ENCODE assay signal across 20 mouse cellular contexts in genomic region chr11:44798270-44798669, GRCm38 (mm10).
DNase-seq lines count a peak whose midpoint lies in the region; ATAC-seq lines count a peak whose summit lies in the region.
"Had no signal": no experiment of that assay in that cellular context is flagged by ENCODE, and none has a peak within 500 bp of the region (broad histone marks: within the 10 kb centered on the region; RNA-seq: fewer than 3 reads in every experiment).

No protein-coding gene starts in this region.

- peak; percentile 66; the same call in 1 of the 2 replicates for ATAC-seq in kidney, embryonic 14.5 days (ENCODE audit: low FRiP score, low TSS enrichment)
- ATAC-seq: forebrain, embryonic 16.5 days had no signal

- WGBS in kidney, embryonic 14.5 days, result 17% methylated on average over 3 of the region's 3 CpGs

- no peaks in the 10 kb centered on the region for H3K36me3 ChIP-seq in kidney, embryonic 14.5 days (ENCODE audit: control insufficient read depth, insufficient read depth, low read length)
- H3K36me3 ChIP-seq: embryonic facial prominence, embryonic 13.5 days; forebrain, embryonic 12.5 days; heart, embryonic 13.5 days; hindbrain, embryonic 13.5 days had no signal

- no peaks in the 10 kb centered on the region for H3K9me3 ChIP-seq in kidney, embryonic 14.5 days (ENCODE audit: control insufficient read depth, low read length)
- H3K9me3 ChIP-seq: embryonic facial prominence, embryonic 13.5 days; forebrain, embryonic 12.5 days; heart, embryonic 13.5 days; hindbrain, embryonic 13.5 days had no signal

- no peak for DNase-seq in kidney, postnatal 14 days
- peak; percentile 9 for DNase-seq in kidney, postnatal 10 days
- no peak for DNase-seq in kidney, adult 8-10 months
- DNase-seq in embryo, embryonic 10.5 days (ENCODE audit: low spot score), result peak; percentile 26
- peak; percentile 44 for DNase-seq in embryo, embryonic 11 days
- DNase-seq in frontal cortex, postnatal 10 days (ENCODE audit: low spot score in 2 of 2), result no peak
- DNase-seq in lung, postnatal 36 days, result no peak
- DNase-seq: adrenal gland, adult 2 months; adrenal gland, postnatal 25 days; cerebellum, adult 18-20 months; cerebellum, adult 9-11 months; cerebellum, postnatal 36 days; gastrocnemius, postnatal 14 days; heart, postnatal 36 days had no signal

- no peak overlapping the region for H3K9ac ChIP-seq in kidney, embryonic 14.5 days (ENCODE audit: low read depth, low read length)
- H3K9ac ChIP-seq: embryonic facial prominence, embryonic 13.5 days; forebrain, embryonic 12.5 days; heart, embryonic 13.5 days; hindbrain, embryonic 13.5 days had no signal

- H3K4me1 ChIP-seq in kidney, embryonic 14.5 days (ENCODE audit: control insufficient read depth, insufficient read depth, low read length), result no peaks in the 10 kb centered on the region
- H3K4me1 ChIP-seq: heart, embryonic 13.5 days had no signal

- H3K4me2 ChIP-seq in kidney, embryonic 14.5 days (replicated peaks; ENCODE audit: low read depth, low read length), result no peak overlapping the region
- H3K4me2 ChIP-seq: embryonic facial prominence, embryonic 13.5 days; forebrain, embryonic 12.5 days; heart, embryonic 13.5 days; hindbrain, embryonic 13.5 days had no signal

- H3K27me3 ChIP-seq in kidney, embryonic 14.5 days (ENCODE audit: control insufficient read depth, insufficient read depth, low read length), result no peaks in the 10 kb centered on the region
- H3K27me3 ChIP-seq: embryonic facial prominence, embryonic 13.5 days; heart, embryonic 13.5 days; hindbrain, embryonic 13.5 days had no signal

- no peak overlapping the region for H3K27ac ChIP-seq in kidney, embryonic 14.5 days (ENCODE audit: low read depth, low read length)
- H3K27ac ChIP-seq: embryonic facial prominence, embryonic 13.5 days; forebrain, embryonic 12.5 days; heart, embryonic 13.5 days had no signal

- H3K4me3 ChIP-seq in kidney, embryonic 14.5 days (ENCODE audit: low read length), result no peak overlapping the region
- H3K4me3 ChIP-seq: embryonic facial prominence, embryonic 13.5 days; forebrain, embryonic 12.5 days; heart, embryonic 13.5 days; hindbrain, embryonic 13.5 days had no signal

Comparison
In these comparisons a context has a peak if more than half of its experiments do, and no peak if none do; other contexts are left out.
1. DNase-seq: peak in kidney, postnatal 10 days (single experiment), embryo, embryonic 10.5 days (single experiment) and embryo, embryonic 11 days (single experiment); none in kidney, postnatal 14 days (single experiment), kidney, adult 8-10 months (0 of 2), frontal cortex, postnatal 10 days (0 of 2) and lung, postnatal 36 days (single experiment).